Mouse (Mus musculus): Measurements from ENCODE around the gene Inafm2. TPM values are rescaled to one million over a fixed set of nuclear protein-coding genes. Genes with fewer than 3 reads are reported as not detected.

Inafm2 gene
- polyA plus RNA-seq, 1 experiment from 2014 or later, result 21.6 TPM

DNA sequence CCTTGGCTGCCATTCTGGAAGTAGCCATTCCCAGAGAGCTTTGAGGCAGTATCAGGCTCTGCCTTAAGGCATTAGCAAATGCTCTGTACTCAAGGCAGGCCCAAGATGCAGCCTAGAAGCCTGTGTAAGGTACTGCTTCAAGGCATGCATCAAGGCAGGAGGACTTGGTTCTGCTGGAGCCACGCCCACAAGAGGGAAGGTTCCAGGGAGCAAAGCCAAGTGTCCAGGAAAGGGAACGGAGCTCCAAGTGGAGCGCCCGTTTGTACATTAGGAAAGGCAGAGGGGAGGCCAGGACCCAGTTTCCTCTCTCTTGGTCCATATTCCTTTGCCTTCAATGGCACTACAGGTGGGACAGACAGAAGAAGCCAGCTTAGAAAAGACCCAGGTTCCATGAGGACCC, 37.1 kb upstream of the Inafm2 start:
- 84% methylated on average over 4 of the region's 4 CpGs for WGBS

DNA sequence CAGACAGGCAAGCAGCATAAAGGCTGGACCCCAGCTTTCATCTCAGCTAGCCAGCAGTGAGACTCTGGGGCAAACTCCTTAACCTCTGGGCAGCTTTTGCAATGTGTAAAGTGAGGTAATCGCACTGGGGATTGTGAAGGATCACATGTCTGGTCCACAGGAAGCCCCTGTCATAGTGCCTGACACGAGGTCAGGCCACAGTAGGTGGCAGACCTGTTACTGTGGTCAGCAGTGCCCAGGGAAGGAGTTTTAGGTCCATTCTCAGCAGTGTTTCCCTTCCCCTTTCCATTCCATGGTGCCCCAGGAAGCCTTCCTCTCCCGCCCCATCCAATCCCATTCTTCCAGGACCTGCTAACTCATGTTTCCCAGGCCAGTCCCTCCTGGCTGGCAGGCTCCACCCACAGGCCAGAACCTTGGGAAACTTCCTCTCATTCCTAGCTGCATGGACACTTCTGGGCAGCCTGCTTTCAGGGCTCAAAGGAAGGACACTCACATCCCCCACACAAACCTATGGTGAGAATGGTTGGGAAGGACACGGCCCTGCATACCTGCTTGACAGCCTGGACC, 35.8 kb upstream of the Inafm2 start:
- Histone ChIP-seq H3K27me3 (replicated peaks) (peaks cover 77% of the 10 kb centered on the region), H3K9ac (no peak overlapping the region), H3K36me3 (replicated peaks) (no peaks in the 10 kb centered on the region), H3K27ac (no peak overlapping the region), H3K4me2 (no peak overlapping the region), H3K9me3 (no peaks in the 10 kb centered on the region), H3K4me1 (peaks cover 23% of the 10 kb centered on the region), H3K4me3 (no peak overlapping the region)
- ATAC-seq (replicated peaks), result no peak
- WGBS, result 46% methylated on average over 4 of the region's 4 CpGs

More for the DNA sequence above, 37.1 kb upstream of the Inafm2 start:
- no peaks in the 10 kb centered on the region for H3K36me3 ChIP-seq (replicated peaks)
- H3K27ac ChIP-seq, result no peak overlapping the region
- no peak overlapping the region for H3K4me3 ChIP-seq
- peaks cover 27% of the 10 kb centered on the region for H3K4me1 ChIP-seq
- H3K27me3 ChIP-seq (replicated peaks), result peaks cover 88% of the 10 kb centered on the region
- H3K9ac ChIP-seq, result no peak overlapping the region
- ATAC-seq (replicated peaks), result no peak
- no peaks in the 10 kb centered on the region for H3K9me3 ChIP-seq
- no peak overlapping the region for H3K4me2 ChIP-seq

- H3K4me2 ChIP-seq, result peak overlapping the region; percentile 86
- peak overlapping the region; percentile 40 for H3K4me3 ChIP-seq
- no peak overlapping the region for H3K27ac ChIP-seq
- ATAC-seq (replicated peaks), result peak; percentile 69
- peaks cover 25% of the 10 kb centered on the region for H3K4me1 ChIP-seq
- H3K27me3 ChIP-seq (replicated peaks), result peaks cover 64% of the 10 kb centered on the region
- no peaks in the 10 kb centered on the region for H3K36me3 ChIP-seq (replicated peaks)
- no peaks in the 10 kb centered on the region for H3K9me3 ChIP-seq
- 3% methylated on average over 36 of the region's 36 CpGs for WGBS
- peak overlapping the region; percentile 30 for H3K9ac ChIP-seq
Observed at GRCm38 (mm10) chr2:118711038-118711494, 34.5 kb upstream of the Inafm2 start.

DNA sequence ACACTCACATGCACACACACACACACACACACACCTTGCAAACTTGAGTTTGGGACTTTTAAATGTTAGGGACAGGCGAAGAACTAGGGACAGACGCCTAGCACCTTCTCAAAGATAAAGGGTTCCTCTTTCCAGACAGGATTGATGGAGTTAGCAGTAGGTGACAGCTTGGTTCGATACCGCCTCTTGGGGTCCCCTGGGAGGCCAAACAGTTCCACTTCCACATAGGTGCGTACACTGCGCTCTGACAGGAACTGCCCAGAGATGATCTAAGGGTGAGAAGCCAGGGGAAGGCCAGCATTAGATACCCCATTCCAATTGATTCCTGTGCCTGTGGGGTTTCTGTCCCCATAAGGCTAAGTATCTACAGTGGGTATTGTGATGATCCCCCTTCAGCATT, 31.9 kb upstream of the Inafm2 start:
- H3K4me2 ChIP-seq, result no peak overlapping the region
- no peak overlapping the region for H3K4me3 ChIP-seq
- no peak for ATAC-seq (replicated peaks)
- peaks cover 38% of the 10 kb centered on the region for H3K27me3 ChIP-seq (replicated peaks)
- no peak overlapping the region for H3K27ac ChIP-seq
- no peaks in the 10 kb centered on the region for H3K9me3 ChIP-seq
- H3K36me3 ChIP-seq (replicated peaks), result no peaks in the 10 kb centered on the region
- H3K9ac ChIP-seq, result no peak overlapping the region
- peaks cover 20% of the 10 kb centered on the region for H3K4me1 ChIP-seq
- WGBS, result 95% methylated on average over 6 of the region's 6 CpGs

DNA sequence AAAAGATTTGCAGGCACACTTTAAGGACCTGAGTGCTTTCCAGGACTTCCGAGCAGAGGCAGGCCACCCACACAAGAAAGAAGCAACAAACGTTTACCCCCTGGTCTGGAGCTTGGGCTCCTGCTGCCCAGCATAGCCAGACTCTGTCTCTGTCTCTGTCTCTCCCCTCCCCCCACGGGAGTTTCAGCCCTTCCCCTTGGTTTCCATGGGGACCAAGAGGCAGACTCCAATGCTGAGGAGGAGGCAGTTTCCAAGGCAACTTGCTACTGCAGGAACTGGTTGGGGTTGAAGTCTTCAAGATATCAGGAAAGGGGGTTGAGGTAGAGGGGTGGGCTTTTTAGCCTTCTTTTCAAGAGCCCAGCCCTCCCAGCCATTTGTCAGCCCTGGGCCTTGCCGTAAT, 31.3 kb upstream of the Inafm2 start:
- H3K4me2 ChIP-seq, result no peak overlapping the region; the same call in 1 of the 2 replicates
- no peaks in the 10 kb centered on the region for H3K9me3 ChIP-seq
- peaks cover 20% of the 10 kb centered on the region for H3K4me1 ChIP-seq
- H3K27me3 ChIP-seq (replicated peaks), result peaks cover 32% of the 10 kb centered on the region
- ATAC-seq (replicated peaks), result peak; percentile 62
- peak overlapping the region; percentile 20; the same call in 1 of the 2 replicates for H3K27ac ChIP-seq
- H3K4me3 ChIP-seq, result no peak overlapping the region
- WGBS, result 18% methylated on average over 4 of the region's 4 CpGs
- no peak overlapping the region for H3K9ac ChIP-seq
- no peaks in the 10 kb centered on the region for H3K36me3 ChIP-seq (replicated peaks)

GRCm38 (mm10) chr2:118716677-118717076, 28.9 kb upstream of the Inafm2 start:
- 91% methylated on average over 5 of the region's 5 CpGs for WGBS

DNA sequence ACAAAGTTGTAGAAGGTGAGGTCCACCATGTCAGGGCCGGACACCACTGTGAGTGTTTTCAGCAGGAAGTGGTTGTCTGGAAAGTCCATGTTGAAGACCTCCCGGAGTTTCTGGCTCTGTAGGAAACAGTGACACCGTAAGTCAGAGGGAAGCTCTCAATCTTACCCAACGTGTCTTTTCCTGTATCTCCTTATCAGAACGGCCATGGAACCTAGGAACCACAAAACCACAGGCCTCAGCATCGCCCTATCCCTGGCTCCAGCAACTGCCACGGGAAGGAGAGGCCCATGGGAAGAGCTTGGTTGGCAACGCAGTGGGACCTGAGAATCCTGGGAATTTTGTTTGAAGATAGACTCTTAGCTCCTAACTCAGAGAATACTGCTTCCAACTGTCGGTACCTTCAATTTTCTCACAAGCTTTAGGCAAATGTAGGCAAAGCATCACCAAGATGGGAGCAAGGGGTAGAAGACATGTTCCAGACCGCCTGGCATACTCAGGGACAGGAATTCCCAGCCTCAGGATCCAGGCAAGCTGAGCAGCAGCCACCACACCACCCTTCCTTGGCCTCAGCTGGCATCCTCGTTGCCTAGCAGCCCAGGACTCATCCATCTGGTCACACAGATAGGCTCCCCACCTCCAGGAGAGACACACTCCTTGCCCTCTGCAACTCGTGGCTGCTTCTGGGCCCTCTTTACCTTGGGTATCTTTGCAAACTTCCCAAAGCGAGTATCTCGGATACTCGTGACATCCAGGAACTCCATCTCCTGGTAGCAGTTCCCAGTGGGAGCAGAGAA, 21.7 kb upstream of the Inafm2 start:
- Histone ChIP-seq H3K9me3 (no peaks in the 10 kb centered on the region), H3K9ac (no peak overlapping the region), H3K27me3 (replicated peaks) (no peaks in the 10 kb centered on the region), H3K4me2 (no peak overlapping the region), H3K4me1 (0 out of 2 replicates have a peak, but pooled peaks cover 2% of the 10 kb centered on the region), H3K4me3 (no peak overlapping the region), H3K27ac (no peak overlapping the region), H3K36me3 (replicated peaks) (no peaks in the 10 kb centered on the region)
- 81% methylated on average over 15 of the region's 15 CpGs for WGBS
- ATAC-seq (replicated peaks), result no peak

More at GRCm38 (mm10) chr2:118716677-118717076, 28.9 kb upstream of the Inafm2 start:
- Histone ChIP-seq H3K4me3 (no peak overlapping the region), H3K27me3 (replicated peaks) (peaks cover 13% of the 10 kb centered on the region), H3K9me3 (no peaks in the 10 kb centered on the region), H3K4me1 (peaks cover 9% of the 10 kb centered on the region), H3K4me2 (no peak overlapping the region), H3K36me3 (replicated peaks) (no peaks in the 10 kb centered on the region), H3K9ac (no peak overlapping the region), H3K27ac (no peak overlapping the region)
- ATAC-seq (replicated peaks), result no peak

DNA sequence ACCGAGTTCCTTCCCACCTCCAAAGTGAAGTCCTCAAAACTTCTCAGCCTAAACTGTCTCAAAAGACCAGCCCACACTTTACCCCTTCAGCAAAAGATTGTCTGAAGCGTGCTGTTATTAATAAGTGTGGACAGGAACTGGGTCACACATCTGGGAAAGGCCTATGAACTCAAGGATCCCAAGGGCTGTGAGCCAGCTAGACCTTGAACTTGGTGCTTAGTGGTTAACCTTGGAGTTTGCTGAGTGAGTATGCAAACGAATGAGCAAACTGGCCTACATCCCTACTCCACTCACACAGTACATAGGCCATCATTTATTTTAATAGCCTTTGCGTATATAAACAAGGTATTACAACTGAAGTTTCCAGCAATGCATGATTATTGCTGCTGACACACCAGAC, 20.0 kb upstream of the Inafm2 start:
- Histone ChIP-seq H3K4me3 (no peak overlapping the region), H3K4me1 (0 out of 2 replicates have a peak, but pooled peaks cover 2% of the 10 kb centered on the region), H3K9ac (no peak overlapping the region), H3K9me3 (no peaks in the 10 kb centered on the region), H3K4me2 (no peak overlapping the region), H3K36me3 (replicated peaks) (no peaks in the 10 kb centered on the region), H3K27ac (no peak overlapping the region), H3K27me3 (replicated peaks) (no peaks in the 10 kb centered on the region)
- 86% methylated on average over 4 of the region's 4 CpGs for WGBS
- ATAC-seq (replicated peaks), result no peak

DNA sequence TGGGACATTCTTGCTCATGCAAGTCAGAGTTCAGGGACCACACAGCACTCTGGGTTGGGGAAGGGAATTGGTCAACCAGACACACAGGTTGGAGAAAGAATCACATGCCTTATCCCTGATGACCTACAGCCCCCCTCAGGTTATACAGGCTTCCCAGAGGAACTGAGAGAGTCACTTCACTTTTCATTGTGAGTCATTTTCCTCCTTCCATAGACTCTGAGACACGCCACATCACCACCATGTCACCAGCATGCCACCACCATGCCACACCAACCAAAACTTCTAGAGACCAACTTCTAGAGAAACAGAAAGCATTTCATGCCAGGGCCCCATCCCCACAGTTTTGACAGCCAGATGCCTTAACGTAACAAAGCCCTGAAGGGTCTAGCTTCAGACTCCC, 18.7 kb upstream of the Inafm2 start:
- ATAC-seq (replicated peaks), result no peak
- H3K4me3 ChIP-seq, result no peak overlapping the region

DNA sequence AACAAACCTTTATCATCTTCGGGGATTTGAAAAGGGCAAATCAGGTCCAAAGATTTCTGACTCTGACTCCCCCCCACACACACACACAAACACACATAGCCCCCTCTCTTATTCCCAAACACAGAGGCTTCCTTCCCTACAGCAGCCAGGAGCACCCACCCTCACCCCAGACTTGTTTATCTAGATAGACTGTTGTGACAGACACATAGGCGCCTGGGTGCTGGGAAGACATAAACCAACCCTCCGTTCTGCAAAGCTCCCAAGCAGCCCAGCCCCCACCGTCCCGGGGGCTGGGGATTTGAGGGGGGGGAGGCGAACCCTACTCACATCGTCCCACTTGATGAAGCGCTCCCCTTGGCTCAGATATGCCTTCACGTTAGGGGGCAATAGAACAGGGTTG, 17.6 kb upstream of the Inafm2 start:
- H3K36me3 ChIP-seq (replicated peaks), result no peaks in the 10 kb centered on the region
- no peak overlapping the region for H3K27ac ChIP-seq
- no peak for ATAC-seq (replicated peaks)
- H3K9ac ChIP-seq, result no peak overlapping the region
- WGBS, result 32% methylated on average over 9 of the region's 9 CpGs
- H3K4me2 ChIP-seq, result no peak overlapping the region
- H3K4me3 ChIP-seq, result no peak overlapping the region
- H3K9me3 ChIP-seq, result no peaks in the 10 kb centered on the region
- 0 out of 2 replicates have a peak, but pooled peaks cover 5% of the 10 kb centered on the region for H3K27me3 ChIP-seq (replicated peaks)
- H3K4me1 ChIP-seq, result 0 out of 2 replicates have a peak, but pooled peaks cover 2% of the 10 kb centered on the region

More for the DNA sequence above, 18.7 kb upstream of the Inafm2 start:
- Histone ChIP-seq H3K9me3 (no peaks in the 10 kb centered on the region), H3K36me3 (replicated peaks) (no peaks in the 10 kb centered on the region), H3K27ac (no peak overlapping the region), H3K9ac (no peak overlapping the region), H3K27me3 (replicated peaks) (0 out of 2 replicates have a peak, but pooled peaks cover 5% of the 10 kb centered on the region), H3K4me2 (no peak overlapping the region), H3K4me1 (0 out of 2 replicates have a peak, but pooled peaks cover 2% of the 10 kb centered on the region)
- 83% methylated on average over 2 of the region's 2 CpGs for WGBS

- Histone ChIP-seq H3K4me1 (0 out of 2 replicates have a peak, but pooled peaks cover 2% of the 10 kb centered on the region), H3K27me3 (replicated peaks) (0 out of 2 replicates have a peak, but pooled peaks cover 5% of the 10 kb centered on the region), H3K4me2 (no peak within 1 kb of the TSS), H3K4me3 (no peak within 1 kb of the TSS), H3K36me3 (replicated peaks) (no peaks in the 10 kb centered on the region), H3K9ac (no peak within 1 kb of the TSS), H3K27ac (no peak within 1 kb of the TSS), H3K9me3 (no peaks in the 10 kb centered on the region)
- WGBS, result 27% methylated on average over 7 of the region's 7 CpGs
- no peak for ATAC-seq (replicated peaks)
Observed at GRCm38 (mm10) chr2:118728337-118728736, 17.2 kb upstream of the Inafm2 start, which contains the start of gene Plcb2. Gene Plcb2, minus strand, starts transcription at chr2:118728438.

DNA sequence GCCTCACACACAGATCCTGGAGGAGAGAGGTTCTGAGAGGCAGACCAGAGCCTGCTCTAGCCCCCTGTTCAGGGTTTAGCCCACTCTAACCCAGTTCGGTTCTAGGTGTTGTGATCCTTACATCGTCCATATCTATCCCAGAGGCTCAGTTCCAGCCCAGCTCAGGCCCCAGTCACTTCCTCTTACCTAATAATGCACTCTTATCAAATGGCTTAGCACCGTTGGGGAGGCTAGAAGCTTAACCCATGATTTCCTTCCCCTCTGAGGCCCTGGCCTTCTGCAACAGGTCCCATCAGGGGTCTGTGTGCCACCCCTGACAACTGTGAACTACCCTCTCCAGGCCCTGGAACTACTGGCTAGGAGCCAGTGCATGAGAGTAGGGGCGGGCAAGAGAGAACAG, 16.4 kb upstream of the Inafm2 start:
- 56% methylated on average over 4 of the region's 4 CpGs for WGBS

More for the DNA sequence above, 16.4 kb upstream of the Inafm2 start:
- Histone ChIP-seq H3K4me1 (0 out of 2 replicates have a peak, but pooled peaks cover 2% of the 10 kb centered on the region), H3K9ac (no peak overlapping the region), H3K9me3 (no peaks in the 10 kb centered on the region), H3K27ac (no peak overlapping the region), H3K4me3 (no peak overlapping the region), H3K4me2 (no peak overlapping the region), H3K27me3 (replicated peaks) (0 out of 2 replicates have a peak, but pooled peaks cover 5% of the 10 kb centered on the region), H3K36me3 (replicated peaks) (no peaks in the 10 kb centered on the region)
- ATAC-seq (replicated peaks), result no peak

All from midbrain, embryonic 15.5 days (tissue).